Mouse (Mus musculus): Measurements from ENCODE around the gene Spata31d1b. TPM values are rescaled to one million over a fixed set of nuclear protein-coding genes. Genes with fewer than 3 reads are reported as not detected.
"Not testable (repeated sequence)": the region's sequence is repeated elsewhere in the genome, so short reads cannot be mapped to it uniquely, and the experiment has no call there.

Gene Spata31d1b
- polyA plus RNA-seq (2016; fragmentation: Nextera tagmentation; extraction: Ambion mirVana): not detected in 2 replicates

DNA sequence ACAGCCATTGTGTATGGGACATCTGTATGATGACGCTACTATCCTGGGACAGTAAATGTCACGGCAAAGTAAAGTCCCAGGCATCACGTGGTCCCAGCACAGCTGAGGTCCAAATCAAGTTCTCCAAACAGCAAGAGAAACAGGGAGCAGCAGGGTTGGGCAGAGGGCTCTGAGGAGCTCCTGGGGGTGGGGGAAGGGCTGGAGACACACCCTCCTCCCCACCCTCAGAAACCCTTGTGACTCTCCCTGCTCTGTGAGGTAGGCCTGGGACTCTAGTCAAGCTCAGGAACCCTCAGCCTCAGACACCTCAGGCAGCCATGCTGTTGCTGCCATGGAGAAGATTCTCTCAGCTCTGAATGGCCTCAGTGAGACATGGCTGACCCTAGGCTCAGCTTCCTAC lies at the start of gene Spata31d1b:
Gene Spata31d1b, plus strand, starts transcription at position 301 of the 400 bp plus-strand sequence.
- not testable (repeated sequence) for H3K36me3 ChIP-seq; H3K4me1 ChIP-seq; H3K27ac ChIP-seq; ATAC-seq (ENCODE audit: low FRiP score, low read depth); H3K9me3 ChIP-seq; H3K4me3 ChIP-seq; H3K9ac ChIP-seq; H3K27me3 ChIP-seq (replicated peaks); H3K4me2 ChIP-seq (replicated peaks)
- 76% methylated on average over 3 of the region's 3 CpGs for WGBS

DNA sequence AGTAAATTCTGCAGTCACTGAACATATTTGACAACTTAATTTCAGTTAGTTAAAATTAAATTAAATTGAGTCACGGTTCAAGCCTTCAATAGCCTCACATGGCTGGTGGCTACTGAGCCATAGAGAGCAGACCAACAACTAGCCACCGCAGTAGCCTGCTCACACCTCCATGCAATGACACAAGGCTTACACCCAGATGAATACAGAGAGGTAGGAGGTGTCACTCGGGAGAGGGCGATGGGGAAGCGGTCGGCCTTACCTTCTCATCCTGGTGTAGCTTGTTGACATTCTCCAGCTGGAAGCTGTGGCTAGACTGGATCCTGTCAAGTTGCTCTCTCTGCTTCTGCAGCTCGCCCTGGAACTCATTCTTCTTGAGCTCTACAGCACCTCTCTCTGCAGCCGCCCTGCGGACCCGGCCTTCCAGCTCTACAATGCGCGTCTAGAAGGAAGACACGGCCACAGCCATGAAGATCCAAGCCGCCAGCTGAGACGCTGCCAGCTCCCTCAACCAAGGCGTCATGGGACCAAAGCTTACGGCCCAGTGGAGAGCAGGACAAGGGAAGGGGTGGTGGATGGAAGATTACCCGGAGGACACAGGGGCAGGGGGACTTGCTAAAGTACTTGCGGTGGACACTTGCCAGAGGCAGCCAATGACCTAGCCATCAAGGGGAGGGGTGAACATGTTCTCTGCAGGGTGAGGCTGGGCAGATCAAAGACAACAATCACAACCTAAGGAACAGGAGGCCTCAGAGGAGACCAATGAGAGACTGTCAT lies 48.0 kb upstream of the Spata31d1b start:
- no peak overlapping the region for H3K9ac ChIP-seq
- no peaks in the 10 kb centered on the region for H3K4me1 ChIP-seq
- no peak for ATAC-seq (ENCODE audit: low FRiP score, low read depth)
- H3K4me2 ChIP-seq (replicated peaks): no peak overlapping the region
- no peak overlapping the region for H3K27ac ChIP-seq
- WGBS: 95% methylated on average over 19 of the region's 19 CpGs
- H3K4me3 ChIP-seq: no peak overlapping the region
- peaks cover 75% of the 10 kb centered on the region for H3K36me3 ChIP-seq
- H3K27me3 ChIP-seq (replicated peaks): no peaks in the 10 kb centered on the region
- H3K9me3 ChIP-seq: 0 out of 2 replicates have a peak, but pooled peaks cover 1% of the 10 kb centered on the region

- H3K27me3 ChIP-seq (replicated peaks): no peaks in the 10 kb centered on the region
- ATAC-seq (ENCODE audit: low FRiP score, low read depth): no peak
- peaks cover 6% of the 10 kb centered on the region; the same call in 1 of the 2 replicates for H3K4me1 ChIP-seq
- H3K27ac ChIP-seq: no peak overlapping the region
- H3K4me3 ChIP-seq: no peak overlapping the region
- no peaks in the 10 kb centered on the region for H3K9me3 ChIP-seq
- peaks cover 43% of the 10 kb centered on the region for H3K36me3 ChIP-seq
- WGBS: 92% methylated on average over 5 of the region's 5 CpGs
- no peak overlapping the region for H3K4me2 ChIP-seq (replicated peaks)
- no peak overlapping the region for H3K9ac ChIP-seq
These were observed 44.3 kb upstream of the Spata31d1b start for GRCm38 (mm10) chr13:59667763-59668162.

GRCm38 (mm10) chr13:59668501-59669093 lies 43.5 kb upstream of the Spata31d1b start:
- Histone ChIP-seq H3K9me3 (no peaks in the 10 kb centered on the region), H3K4me1 (peaks cover 11% of the 10 kb centered on the region), H3K4me2 (replicated peaks) (no peak overlapping the region), H3K27ac (no peak overlapping the region), H3K9ac (no peak overlapping the region), H3K36me3 (peaks cover 36% of the 10 kb centered on the region), H3K27me3 (replicated peaks) (no peaks in the 10 kb centered on the region), H3K4me3 (no peak overlapping the region)
- WGBS: 83% methylated on average over 11 of the region's 11 CpGs
- ATAC-seq (ENCODE audit: low FRiP score, low read depth): no peak

- Histone ChIP-seq H3K27ac (no peak overlapping the region), H3K9me3 (no peaks in the 10 kb centered on the region), H3K4me2 (replicated peaks) (no peak overlapping the region), H3K9ac (no peak overlapping the region), H3K4me1 (peaks cover 13% of the 10 kb centered on the region), H3K4me3 (no peak overlapping the region), H3K27me3 (replicated peaks) (no peaks in the 10 kb centered on the region), H3K36me3 (peaks cover 22% of the 10 kb centered on the region)
- no peak for ATAC-seq (ENCODE audit: low FRiP score, low read depth)
- WGBS: 88% methylated on average over 10 of the region's 10 CpGs
These were observed 42.1 kb upstream of the Spata31d1b start for GRCm38 (mm10) chr13:59669946-59670345.

- ATAC-seq (ENCODE audit: low FRiP score, low read depth): no peak
- Histone ChIP-seq H3K9me3 (no peaks in the 10 kb centered on the region), H3K4me1 (peaks cover 13% of the 10 kb centered on the region), H3K27ac (no peak overlapping the region), H3K9ac (no peak overlapping the region), H3K36me3 (peaks cover 11% of the 10 kb centered on the region; the same call in 1 of the 2 replicates), H3K27me3 (replicated peaks) (no peaks in the 10 kb centered on the region), H3K4me2 (replicated peaks) (no peak overlapping the region), H3K4me3 (no peak overlapping the region)
- 66% methylated on average over 2 of the region's 2 CpGs for WGBS
These were observed 40.6 kb upstream of the Spata31d1b start for GRCm38 (mm10) chr13:59671521-59671920.

DNA sequence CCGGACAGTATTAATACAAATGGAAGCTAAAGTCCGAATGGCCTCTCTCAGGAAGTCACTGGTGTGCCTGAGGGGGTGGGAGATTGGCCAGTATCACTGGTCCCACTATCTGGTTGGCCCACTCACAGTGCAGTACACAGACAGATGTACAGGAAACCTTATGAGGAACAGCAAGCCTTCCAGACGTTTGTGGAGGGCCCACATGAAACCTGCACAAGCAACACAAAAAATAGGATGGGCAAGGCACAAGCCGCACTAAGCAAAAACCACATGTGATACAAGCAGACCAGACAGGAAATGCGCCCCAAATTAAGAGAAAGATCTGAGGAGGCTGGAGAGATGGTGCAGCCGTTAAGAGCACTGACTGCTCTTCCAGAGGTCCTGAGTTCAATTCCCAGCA lies 39.8 kb upstream of the Spata31d1b start:
- Histone ChIP-seq H3K36me3 (0 out of 2 replicates have a peak, but pooled peaks cover 4% of the 10 kb centered on the region), H3K4me2 (replicated peaks) (peak overlapping the region; percentile 28), H3K9ac (no peak overlapping the region), H3K27ac (peak overlapping the region; percentile 42; the same call in 1 of the 2 replicates), H3K27me3 (replicated peaks) (no peaks in the 10 kb centered on the region), H3K9me3 (no peaks in the 10 kb centered on the region), H3K4me3 (no peak overlapping the region), H3K4me1 (peaks cover 13% of the 10 kb centered on the region)
- ATAC-seq (ENCODE audit: low FRiP score, low read depth): no peak
- WGBS: 66% methylated on average over 6 of the region's 6 CpGs

DNA sequence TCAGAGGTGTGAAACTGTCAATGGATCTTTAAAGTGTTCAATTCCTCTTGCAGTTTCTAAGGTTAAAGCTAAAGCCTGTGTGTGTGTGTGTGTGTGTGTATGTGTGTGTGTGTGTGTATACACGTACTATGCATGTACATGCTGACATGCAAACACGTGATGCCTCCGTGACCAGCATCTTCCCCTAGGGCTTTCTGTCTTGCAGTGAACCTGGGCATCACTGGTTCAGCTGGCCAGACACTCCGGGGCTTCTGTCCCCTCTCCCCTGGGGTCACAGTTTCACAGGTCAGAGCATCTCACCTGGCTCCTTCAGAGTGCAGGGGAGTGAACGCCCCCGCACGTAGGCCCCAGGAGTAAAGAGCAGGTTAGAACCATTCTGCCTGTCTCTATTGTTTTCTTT lies 38.5 kb upstream of the Spata31d1b start:
- H3K4me2 ChIP-seq (replicated peaks): peak overlapping the region; percentile 64
- no peak for ATAC-seq (ENCODE audit: low FRiP score, low read depth)
- peak overlapping the region; percentile 25 for H3K4me3 ChIP-seq
- H3K36me3 ChIP-seq: 0 out of 2 replicates have a peak, but pooled peaks cover 3% of the 10 kb centered on the region
- no peaks in the 10 kb centered on the region for H3K9me3 ChIP-seq
- 29% methylated on average over 7 of the region's 7 CpGs for WGBS
- H3K4me1 ChIP-seq: peaks cover 13% of the 10 kb centered on the region
- peak overlapping the region; percentile 50; the same call in 1 of the 2 replicates for H3K27ac ChIP-seq
- H3K27me3 ChIP-seq (replicated peaks): no peaks in the 10 kb centered on the region
- peak overlapping the region; percentile 87; the same call in 1 of the 2 replicates for H3K9ac ChIP-seq

GRCm38 (mm10) chr13:59674215-59674614 lies 37.9 kb upstream of the Spata31d1b start:
- Histone ChIP-seq H3K4me3 (peak overlapping the region; percentile 77), H3K27ac (peak overlapping the region; percentile 77; the same call in 1 of the 2 replicates), H3K36me3 (0 out of 2 replicates have a peak, but pooled peaks cover 3% of the 10 kb centered on the region), H3K4me1 (peaks cover 13% of the 10 kb centered on the region), H3K4me2 (replicated peaks) (peak overlapping the region; percentile 64), H3K27me3 (replicated peaks) (no peaks in the 10 kb centered on the region), H3K9me3 (no peaks in the 10 kb centered on the region), H3K9ac (peak overlapping the region; percentile 87)
- ATAC-seq (ENCODE audit: low FRiP score, low read depth): peak; percentile 44; the same call in 1 of the 2 replicates
- WGBS: 2% methylated on average over 3 of the region's 3 CpGs

GRCm38 (mm10) chr13:59674761-59675150 lies 37.3 kb upstream of the Spata31d1b start:
- H3K36me3 ChIP-seq: no peaks in the 10 kb centered on the region
- no peaks in the 10 kb centered on the region for H3K27me3 ChIP-seq (replicated peaks)
- under 1% methylated on average over 13 of the region's 13 CpGs for WGBS
- H3K4me2 ChIP-seq (replicated peaks): peak overlapping the region; percentile 64
- peak overlapping the region; percentile 87 for H3K9ac ChIP-seq
- ATAC-seq (ENCODE audit: low FRiP score, low read depth): peak; percentile 42
- peak overlapping the region; percentile 77 for H3K4me3 ChIP-seq
- H3K9me3 ChIP-seq: no peaks in the 10 kb centered on the region
- peaks cover 13% of the 10 kb centered on the region for H3K4me1 ChIP-seq
- H3K27ac ChIP-seq: 0 out of 2 replicates have a peak overlapping the region, but pooled peaks have one; percentile 39

- peak within 1 kb of the TSS; percentile 64 for H3K4me2 ChIP-seq (replicated peaks)
- WGBS: under 1% methylated on average over 59 of the region's 61 CpGs
- H3K9ac ChIP-seq: peak within 1 kb of the TSS; percentile 87
- peaks cover 13% of the 10 kb centered on the region for H3K4me1 ChIP-seq
- H3K27me3 ChIP-seq (replicated peaks): no peaks in the 10 kb centered on the region
- H3K36me3 ChIP-seq: no peaks in the 10 kb centered on the region
- H3K27ac ChIP-seq: peak within 1 kb of the TSS; percentile 84
- H3K9me3 ChIP-seq: no peaks in the 10 kb centered on the region
- H3K4me3 ChIP-seq: peak within 1 kb of the TSS; percentile 77
- peak; percentile 51 for ATAC-seq (ENCODE audit: low FRiP score, low read depth)
These were observed 36.7 kb upstream of the Spata31d1b start, which contains the start of gene Golm1 for GRCm38 (mm10) chr13:59675151-59676011. Gene Golm1 (minus strand): TSS chr13:59675811.
